Mouse (Mus musculus): Measurements from ENCODE around the gene Csmd2.

DNA sequence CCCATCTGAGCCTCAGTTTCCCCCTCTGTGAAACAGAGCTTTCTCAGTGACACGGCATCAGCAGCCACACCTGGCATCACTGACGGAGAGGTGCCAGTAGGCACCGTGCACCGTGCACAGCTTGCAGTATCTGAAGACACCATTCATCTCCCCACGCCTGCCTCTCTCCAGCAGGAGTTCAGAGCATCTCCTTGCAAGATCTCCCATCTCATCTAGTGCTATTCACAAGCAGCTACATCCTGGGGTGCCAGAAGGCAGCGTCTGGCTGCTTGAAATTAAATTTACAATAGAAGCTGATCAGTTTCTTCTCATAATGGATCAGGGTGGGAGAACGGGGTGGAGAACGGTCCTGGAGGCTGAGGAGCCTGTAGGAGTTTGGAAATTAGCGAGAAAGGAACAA, 79.5 kb downstream of the Csmd2 start:
- TF ChIP-seq CTCF (IDR thresholded peaks at IDR 0.05) (no peak), EP300 (IDR thresholded peaks at IDR 0.05) (no peak)
